Mouse (Mus musculus) hindbrain, embryonic 15.5 days (tissue): ENCODE results near the gene Hoxd4. TPM values are rescaled to one million over a fixed set of nuclear protein-coding genes. Genes with fewer than 3 reads are reported as not detected.

Source experiments
- ATAC-seq: fragments of 200-750 bp; cut with Nextera tagmentation; 2 replicates; pipeline ENCODE4 v1.8.0; 2017; ENCODE audit warnings: low read depth, moderate number of reproducible peaks, moderate TSS enrichment; ENCODE audit not compliant: low FRiP score
- H3K27ac ChIP-seq: fragments of 300-500 bp; sonication (generic); replicated peaks from 2 replicates; pipeline ENCODE4 v1.5.1; 2015; ENCODE audit warnings: mild to moderate bottlenecking, inconsistent platforms
- H3K27me3 ChIP-seq: fragments of 300-500 bp; sonication (generic); 2 replicates; pipeline ENCODE4 v1.6.1; 2015; ENCODE audit warnings: control low read depth, inconsistent platforms
- H3K36me3 ChIP-seq: fragments of 300-500 bp; sonication (generic); 2 replicates; pipeline ENCODE4 v1.6.1; 2015; ENCODE audit warnings: control low read depth, inconsistent platforms
- H3K4me1 ChIP-seq: fragments of 300-500 bp; sonication (generic); replicated peaks from 2 replicates; pipeline ENCODE4 v1.6.1; 2015; ENCODE audit warnings: control low read depth, inconsistent platforms
- H3K4me2 ChIP-seq: fragments of 300-500 bp; sonication (generic); 2 replicates; pipeline ENCODE4 v1.6.1; 2015; ENCODE audit warnings: moderate library complexity, mild to moderate bottlenecking, inconsistent platforms
- H3K4me3 ChIP-seq: fragments of 300-500 bp; sonication (generic); 2 replicates; pipeline ENCODE4 v1.5.1; 2015; ENCODE audit warnings: mild to moderate bottlenecking, inconsistent platforms
- H3K9ac ChIP-seq: fragments of 300-500 bp; sonication (generic); 2 replicates; pipeline ENCODE4 v1.6.1; 2015; ENCODE audit warnings: inconsistent platforms
- H3K9me3 ChIP-seq: fragments of 300-500 bp; sonication (generic); 2 replicates; pipeline ENCODE4 v1.6.1; 2016; ENCODE audit warnings: control low read depth, inconsistent platforms
- WGBS: fragments of 180-500 bp; shearing (Covaris S2); methylation state at CpG from one replicate; pipeline ENCODE4 v1.1.7; 2015; 5-methylcytosine and 5-hydroxymethylcytosine counted together
- polyA plus RNA-seq: library from polyadenylated mRNA; unstranded; fragments of >200 nt; fragmentation: Nextera tagmentation; extraction: Ambion mirVana; gene quantifications from 2 replicates; pipeline ENCODE4 v1.2.1, GENCODE M21; 2015

The Hoxd4 gene
- polyA plus RNA-seq, 1 experiment from 2014 or later: 2.7 TPM

GRCm38 (mm10) chr2:74681594-74682531 lies 29.9 kb upstream of the Hoxd4 start:
- Histone ChIP-seq H3K4me2 (peak overlapping the region; percentile 21; the same call in 1 of the 2 replicates), H3K27me3 (peaks cover 97% of the 10 kb centered on the region), H3K4me3 (0 out of 2 replicates have a peak overlapping the region, but pooled peaks have one; percentile 3), H3K9me3 (no peaks in the 10 kb centered on the region), H3K36me3 (no peaks in the 10 kb centered on the region), H3K27ac (no peak overlapping the region), H3K4me1 (peaks cover 12% of the 10 kb centered on the region), H3K9ac (no peak overlapping the region)
- peak; percentile 38; the same call in 1 of the 2 replicates for ATAC-seq
- WGBS: under 1% methylated on average over 74 of the region's 78 CpGs

GRCm38 (mm10) chr2:74682796-74683195 lies 28.9 kb upstream of the Hoxd4 start:
- Histone ChIP-seq H3K4me3 (0 out of 2 replicates have a peak overlapping the region, but pooled peaks have one; percentile 3), H3K27ac (no peak overlapping the region), H3K4me2 (peak overlapping the region; percentile 21; the same call in 1 of the 2 replicates), H3K9ac (no peak overlapping the region), H3K4me1 (peaks cover 12% of the 10 kb centered on the region), H3K36me3 (no peaks in the 10 kb centered on the region), H3K9me3 (no peaks in the 10 kb centered on the region), H3K27me3 (peaks cover 97% of the 10 kb centered on the region)
- no peak for ATAC-seq
- WGBS: under 1% methylated on average over 29 of the region's 51 CpGs

- H3K4me3 ChIP-seq: no peak overlapping the region
- ATAC-seq: no peak
- no peak overlapping the region for H3K4me2 ChIP-seq
- H3K4me1 ChIP-seq: peaks cover 12% of the 10 kb centered on the region
- H3K27me3 ChIP-seq: peaks cover 97% of the 10 kb centered on the region
- H3K36me3 ChIP-seq: no peaks in the 10 kb centered on the region
- H3K9me3 ChIP-seq: no peaks in the 10 kb centered on the region
- no peak overlapping the region for H3K9ac ChIP-seq
- WGBS: 1% methylated on average over 18 of the region's 18 CpGs
- H3K27ac ChIP-seq: no peak overlapping the region
Observed at GRCm38 (mm10) chr2:74683471-74683951, 28.2 kb upstream of the Hoxd4 start.

GRCm38 (mm10) chr2:74684106-74684505 lies 27.6 kb upstream of the Hoxd4 start:
- no peaks in the 10 kb centered on the region for H3K9me3 ChIP-seq
- H3K4me2 ChIP-seq: no peak overlapping the region
- H3K36me3 ChIP-seq: no peaks in the 10 kb centered on the region
- no peak overlapping the region for H3K27ac ChIP-seq
- H3K4me3 ChIP-seq: no peak overlapping the region
- WGBS: 1% methylated on average over 12 of the region's 12 CpGs
- H3K9ac ChIP-seq: no peak overlapping the region
- peaks cover 97% of the 10 kb centered on the region for H3K27me3 ChIP-seq
- no peak for ATAC-seq
- peaks cover 12% of the 10 kb centered on the region for H3K4me1 ChIP-seq

- Histone ChIP-seq H3K36me3 (no peaks in the 10 kb centered on the region), H3K4me2 (no peak overlapping the region), H3K27ac (no peak overlapping the region), H3K9ac (no peak overlapping the region), H3K4me3 (no peak overlapping the region), H3K9me3 (no peaks in the 10 kb centered on the region), H3K4me1 (peaks cover 12% of the 10 kb centered on the region), H3K27me3 (peaks cover 97% of the 10 kb centered on the region)
- no peak for ATAC-seq
- WGBS: 11% methylated on average over 4 of the region's 4 CpGs
Observed at GRCm38 (mm10) chr2:74685059-74685603, 26.6 kb upstream of the Hoxd4 start.

GRCm38 (mm10) chr2:74686301-74686987 lies 25.3 kb upstream of the Hoxd4 start:
- H3K27me3 ChIP-seq: peaks cover 92% of the 10 kb centered on the region
- H3K36me3 ChIP-seq: no peaks in the 10 kb centered on the region
- no peak overlapping the region for H3K4me3 ChIP-seq
- H3K27ac ChIP-seq: no peak overlapping the region
- H3K9ac ChIP-seq: no peak overlapping the region
- H3K4me2 ChIP-seq: no peak overlapping the region
- no peak for ATAC-seq
- 5% methylated on average over 17 of the region's 17 CpGs for WGBS
- H3K4me1 ChIP-seq: peaks cover 12% of the 10 kb centered on the region
- H3K9me3 ChIP-seq: no peaks in the 10 kb centered on the region

GRCm38 (mm10) chr2:74686988-74687697 lies 24.6 kb upstream of the Hoxd4 start:
- H3K9me3 ChIP-seq: no peaks in the 10 kb centered on the region
- peaks cover 92% of the 10 kb centered on the region for H3K27me3 ChIP-seq
- ATAC-seq: no peak
- no peak overlapping the region for H3K9ac ChIP-seq
- no peak overlapping the region for H3K27ac ChIP-seq
- under 1% methylated on average over 27 of the region's 27 CpGs for WGBS
- H3K4me2 ChIP-seq: no peak overlapping the region
- no peaks in the 10 kb centered on the region for H3K36me3 ChIP-seq
- no peak overlapping the region for H3K4me3 ChIP-seq
- peaks cover 7% of the 10 kb centered on the region for H3K4me1 ChIP-seq

GRCm38 (mm10) chr2:74687698-74688555 lies 23.8 kb upstream of the Hoxd4 start:
- no peak overlapping the region for H3K27ac ChIP-seq
- no peak overlapping the region for H3K4me2 ChIP-seq
- H3K9ac ChIP-seq: no peak overlapping the region
- H3K36me3 ChIP-seq: no peaks in the 10 kb centered on the region
- no peaks in the 10 kb centered on the region for H3K9me3 ChIP-seq
- WGBS: 1% methylated on average over 31 of the region's 31 CpGs
- peaks cover 93% of the 10 kb centered on the region for H3K27me3 ChIP-seq
- no peak for ATAC-seq
- no peak overlapping the region for H3K4me3 ChIP-seq
- H3K4me1 ChIP-seq: no peaks in the 10 kb centered on the region

GRCm38 (mm10) chr2:74688795-74689573 lies 22.7 kb upstream of the Hoxd4 start:
- no peak for ATAC-seq
- no peaks in the 10 kb centered on the region for H3K9me3 ChIP-seq
- H3K4me3 ChIP-seq: no peak overlapping the region
- no peak overlapping the region for H3K27ac ChIP-seq
- no peak overlapping the region for H3K9ac ChIP-seq
- 4% methylated on average over 12 of the region's 12 CpGs for WGBS
- H3K4me1 ChIP-seq: no peaks in the 10 kb centered on the region
- H3K4me2 ChIP-seq: no peak overlapping the region
- H3K27me3 ChIP-seq: peaks cover 93% of the 10 kb centered on the region
- no peaks in the 10 kb centered on the region for H3K36me3 ChIP-seq

- Histone ChIP-seq H3K4me3 (no peak overlapping the region), H3K27me3 (peaks cover 93% of the 10 kb centered on the region), H3K4me2 (no peak overlapping the region), H3K27ac (no peak overlapping the region), H3K9ac (no peak overlapping the region), H3K36me3 (no peaks in the 10 kb centered on the region), H3K9me3 (no peaks in the 10 kb centered on the region), H3K4me1 (no peaks in the 10 kb centered on the region)
- WGBS: under 1% methylated on average over 24 of the region's 24 CpGs
- ATAC-seq: no peak
Observed at GRCm38 (mm10) chr2:74689574-74690337, 22.0 kb upstream of the Hoxd4 start.
